Mouse (Mus musculus) C2C12 (cell line): Measurements from ENCODE around the gene Gm11564. TPM values are rescaled to one million over a fixed set of nuclear protein-coding genes. Genes with fewer than 3 reads are reported as not detected.
"Not testable (repeated sequence)": the region's sequence is repeated elsewhere in the genome, so short reads cannot be mapped to it uniquely, and the experiment has no call there.

ENCODE experiments used
- H3K27me3 ChIP-seq: one replicate; pipeline ENCODE4 v1.6.1; 2011; ENCODE audit not compliant: control insufficient read depth, insufficient read depth, insufficient read length
- H3K36me3 ChIP-seq: one replicate; pipeline ENCODE4 v1.6.1; 2011; ENCODE audit not compliant: control insufficient read depth, insufficient read depth
- H3K4me3 ChIP-seq: one replicate; pipeline ENCODE4 v1.5.1; 2011; ENCODE audit warnings: mild to moderate bottlenecking, control low read depth; ENCODE audit not compliant: poor library complexity, insufficient read depth, severe bottlenecking
- H3K79me2 ChIP-seq: one replicate; pipeline ENCODE4 v1.6.1; 2011; ENCODE audit not compliant: control insufficient read depth, insufficient read depth
- H3K79me3 ChIP-seq: one replicate; pipeline ENCODE4 v1.6.1; 2011; ENCODE audit warnings: low read depth, control low read depth
- H3ac ChIP-seq: one replicate; pipeline ENCODE3; 2011; ENCODE audit warnings: low read depth; ENCODE audit not compliant: control insufficient read depth, insufficient read length
- CEBPB ChIP-seq: IDR thresholded peaks from one replicate; pipeline ENCODE4 v1.6.1; 2011; ENCODE audit warnings: low read depth, mild to moderate bottlenecking, control low read depth, moderate library complexity
- CTCF ChIP-seq: IDR thresholded peaks from one replicate; pipeline ENCODE4 v1.5.1; 2011; ENCODE audit not compliant: control insufficient read depth, insufficient read depth, insufficient read length
- FOSL1 ChIP-seq: IDR thresholded peaks from one replicate; pipeline ENCODE4 v1.8.0; 2011; ENCODE audit warnings: mild to moderate bottlenecking, low read length; ENCODE audit not compliant: poor library complexity, insufficient read depth, severe bottlenecking
- MAX ChIP-seq: IDR thresholded peaks from one replicate; pipeline ENCODE4 v1.6.1; 2011; ENCODE audit warnings: mild to moderate bottlenecking, control low read depth
- MYOD1 ChIP-seq: IDR thresholded peaks from one replicate; pipeline ENCODE4 v1.6.1; 2011; ENCODE audit warnings: low read depth; ENCODE audit not compliant: control insufficient read depth, insufficient read length
- MYOG ChIP-seq: IDR thresholded peaks from one replicate; pipeline ENCODE4 v1.6.1; 2011; ENCODE audit not compliant: control insufficient read depth, insufficient read length; ENCODE audit errors: extremely low read depth
- USF1 ChIP-seq: IDR thresholded peaks from one replicate; pipeline ENCODE4 v1.6.1; 2011; ENCODE audit warnings: low read depth, mild to moderate bottlenecking, control low read depth, moderate library complexity
- polyA plus RNA-seq: library from polyadenylated mRNA; unstranded; fragments of >200 nt; fragmentation: generic; extraction: Trizol; gene quantifications from one replicate; pipeline ENCODE4 v1.2.1, GENCODE M21; 2012; ENCODE audit warnings: missing spikeins

The Gm11564 gene
- polyA plus RNA-seq, 1 experiment, result not detected

DNA sequence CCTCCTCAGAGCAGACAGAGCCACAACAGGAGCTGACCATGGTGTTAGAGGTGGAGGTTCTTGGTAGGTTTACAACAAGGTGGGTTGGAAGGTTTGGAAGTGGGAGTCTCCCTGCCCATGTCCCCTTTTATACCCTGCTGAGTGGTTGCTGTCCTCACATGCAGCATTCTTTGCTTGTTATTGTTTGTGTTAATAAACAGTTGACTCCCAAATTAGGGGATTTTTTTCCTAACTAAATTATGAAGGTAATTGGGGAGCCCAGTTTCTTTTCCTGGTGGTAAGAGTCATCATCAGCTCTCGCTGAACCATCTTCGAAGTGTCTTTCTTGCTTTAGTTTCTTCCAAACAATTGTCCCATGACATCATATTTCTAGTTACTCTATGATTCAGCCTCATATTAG lies 34.9 kb downstream of the Gm11564 start, which contains the start of gene Krtap4-8:
Krtap4-8 (minus strand) TSS at position 101 of the 400 bp plus-strand sequence.
- Histone ChIP-seq H3K27me3 (no peaks in the 10 kb centered on the region), H3K36me3 (no peaks in the 10 kb centered on the region), H3K4me3 (no peak within 1 kb of the TSS), H3ac (no peak within 1 kb of the TSS), H3K79me2 (no peaks in the 10 kb centered on the region), H3K79me3 (no peaks in the 10 kb centered on the region)
- TF ChIP-seq MAX (no peak), USF1 (no peak), FOSL1 (no peak), MYOG (no peak), MYOD1 (no peak), CTCF (no peak), CEBPB (no peak)

DNA sequence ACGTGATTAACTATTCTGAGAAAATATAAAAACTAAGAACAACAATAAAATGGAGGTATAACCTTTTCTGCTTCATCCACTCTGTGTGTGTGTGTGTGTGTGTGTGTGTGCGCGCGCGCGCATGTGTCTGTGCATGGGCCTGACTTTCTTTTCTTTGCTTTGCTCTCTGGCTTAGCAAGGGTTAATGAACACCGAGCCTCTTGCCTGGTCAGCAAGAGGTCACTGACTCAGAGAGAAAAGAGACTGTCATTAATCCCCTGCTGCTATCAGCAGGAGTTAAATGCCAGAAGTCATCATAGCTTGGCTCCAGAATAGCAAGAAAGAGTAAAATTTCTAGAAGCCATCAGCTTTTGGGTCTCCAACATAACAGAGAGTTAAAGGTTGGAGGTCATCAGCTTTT lies 37.1 kb downstream of the Gm11564 start:
- no peak for TF ChIP-seq USF1
- TF ChIP-seq MYOG, result no peak
- no peak for TF ChIP-seq MYOD1
- no peak for TF ChIP-seq FOSL1
- Histone ChIP-seq H3K27me3 (no peaks in the 10 kb centered on the region), H3K79me2 (no peaks in the 10 kb centered on the region)

DNA sequence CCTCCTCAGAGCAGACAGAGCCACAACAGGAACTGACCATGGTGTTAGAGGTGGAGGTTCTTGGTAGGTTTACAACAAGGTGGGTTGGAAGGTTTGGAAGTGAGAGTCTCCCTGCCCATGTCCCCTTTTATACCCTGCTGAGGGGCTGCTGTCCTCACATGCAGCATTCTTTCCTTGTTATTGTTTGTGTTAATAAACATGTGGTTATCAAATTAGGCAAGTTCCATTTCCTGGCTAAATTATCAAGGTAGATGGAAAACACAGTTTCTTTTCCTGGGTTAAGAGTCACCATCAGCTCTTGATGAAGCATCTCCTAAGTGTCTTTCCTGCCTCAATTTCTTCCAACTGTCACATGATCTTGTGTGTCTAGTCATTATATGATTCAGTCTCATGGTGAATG lies 42.7 kb downstream of the Gm11564 start, which contains the start of gene Gm11595:
Gm11595 (minus strand) TSS at position 101 of the 400 bp plus-strand sequence.
- not testable (repeated sequence) for H3K4me3 ChIP-seq, H3ac ChIP-seq, H3K79me2 ChIP-seq, H3K36me3 ChIP-seq, H3K79me3 ChIP-seq, H3K27me3 ChIP-seq

More for the DNA sequence above, 37.1 kb downstream of the Gm11564 start:
- no peak overlapping the region for H3K4me3 ChIP-seq
- H3K36me3 ChIP-seq, result no peaks in the 10 kb centered on the region
- no peak overlapping the region for H3ac ChIP-seq
- no peaks in the 10 kb centered on the region for H3K79me3 ChIP-seq

DNA sequence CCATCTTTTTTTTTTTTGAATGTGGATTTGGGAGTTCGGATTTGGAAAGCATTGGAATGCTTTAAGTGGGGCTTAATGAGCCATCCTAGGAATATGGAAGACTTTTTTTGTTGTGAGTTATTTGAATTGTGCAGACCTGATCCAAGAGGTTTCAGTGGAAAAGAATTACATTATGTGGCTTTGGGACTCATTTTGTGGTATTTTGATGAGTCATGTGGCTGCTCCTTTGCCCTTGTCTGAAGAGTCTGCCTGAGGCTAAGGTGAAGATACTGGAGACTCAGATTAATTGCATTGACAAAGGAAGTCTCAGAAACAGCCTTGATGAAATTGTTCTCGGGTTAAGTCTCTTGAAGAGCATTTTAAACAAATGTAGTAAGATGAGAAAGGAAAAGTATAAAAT lies 47.1 kb downstream of the Gm11564 start:
- Histone ChIP-seq H3K79me3 (no peaks in the 10 kb centered on the region), H3K27me3 (peaks cover 5% of the 10 kb centered on the region), H3K4me3 (no peak overlapping the region), H3K36me3 (no peaks in the 10 kb centered on the region), H3K79me2 (no peaks in the 10 kb centered on the region), H3ac (no peak overlapping the region)
- TF ChIP-seq USF1, result peak; percentile 27
- TF ChIP-seq CTCF, result no peak
- TF ChIP-seq MAX, result no peak
- TF ChIP-seq CEBPB, result no peak
- peak; percentile 58 for TF ChIP-seq FOSL1
- no peak for TF ChIP-seq MYOG
- TF ChIP-seq MYOD1, result no peak

Other genes with a start within 250 kb of the Gm11564 start
- not detected for gene Krtap3-1, start 249.0 kb downstream of the Gm11564 start, polyA plus RNA-seq
- 0.04 TPM for gene Krtap1-5, start 234.7 kb downstream of the Gm11564 start, polyA plus RNA-seq
- gene Krtap1-4, start 232.0 kb downstream of the Gm11564 start, polyA plus RNA-seq, result not detected
- gene Krtap1-3, start 224.3 kb downstream of the Gm11564 start, polyA plus RNA-seq, result not detected
- not detected for gene Krtap9-3, start 217.6 kb downstream of the Gm11564 start, polyA plus RNA-seq
- gene Gm11938, start 212.4 kb downstream of the Gm11564 start, polyA plus RNA-seq, result not detected
- gene Gm11937, start 205.5 kb downstream of the Gm11564 start, polyA plus RNA-seq, result not detected
- gene Krtap2-4, start 200.8 kb downstream of the Gm11564 start, polyA plus RNA-seq, result not detected
- gene Gm11562, start 195.2 kb downstream of the Gm11564 start, polyA plus RNA-seq, result not detected
- not detected for gene Krtap4-1, start 187.4 kb downstream of the Gm11564 start, polyA plus RNA-seq
- not detected for gene Krtap4-2, start 180.6 kb downstream of the Gm11564 start, polyA plus RNA-seq
- gene Krtap4-7, start 171.6 kb downstream of the Gm11564 start, polyA plus RNA-seq, result not detected
- not detected for gene Gm11555, start 165.4 kb downstream of the Gm11564 start, polyA plus RNA-seq
- gene Gm11563, start 156.7 kb downstream of the Gm11564 start, polyA plus RNA-seq, result not detected
- gene Krtap4-6, start 149.7 kb downstream of the Gm11564 start, polyA plus RNA-seq, result not detected
- not detected for gene Gm14190, start 124.9 kb downstream of the Gm11564 start, polyA plus RNA-seq
- gene Gm14180, start 81.4 kb downstream of the Gm11564 start, polyA plus RNA-seq, result not detected
- gene Gm11595, start 42.8 kb downstream of the Gm11564 start, polyA plus RNA-seq, result not detected
- gene Krtap4-8, start 35.0 kb downstream of the Gm11564 start, polyA plus RNA-seq, result not detected
- not detected for gene Krtap4-9, start 30.5 kb downstream of the Gm11564 start, polyA plus RNA-seq
- not detected for gene Gm11596, start 22.2 kb downstream of the Gm11564 start, polyA plus RNA-seq
- gene Gm11569, start 16.7 kb downstream of the Gm11564 start, polyA plus RNA-seq, result not detected
- gene Gm11554, start 11.2 kb downstream of the Gm11564 start, polyA plus RNA-seq, result not detected
- gene Krtap4-13, start 5.8 kb downstream of the Gm11564 start, polyA plus RNA-seq, result not detected
- gene 2300003K06Rik, start 22.4 kb upstream of the Gm11564 start, polyA plus RNA-seq, result not detected
- gene Krtap4-16, start 35.9 kb upstream of the Gm11564 start, polyA plus RNA-seq, result not detected
- not detected for gene Gm11568, start 42.3 kb upstream of the Gm11564 start, polyA plus RNA-seq
- not detected for gene Gm11559, start 48.8 kb upstream of the Gm11564 start, polyA plus RNA-seq
- not detected for gene Krtap9-1, start 57.7 kb upstream of the Gm11564 start, polyA plus RNA-seq
- not detected for gene Gm11567, start 63.5 kb upstream of the Gm11564 start, polyA plus RNA-seq
- not detected for gene Krtap31-1, start 92.3 kb upstream of the Gm11564 start, polyA plus RNA-seq
- not detected for gene Gm11565, start 99.1 kb upstream of the Gm11564 start, polyA plus RNA-seq
- gene Krtap31-2, start 120.6 kb upstream of the Gm11564 start, polyA plus RNA-seq, result not detected
- gene Krtap9-5, start 132.8 kb upstream of the Gm11564 start, polyA plus RNA-seq, result not detected
- not detected for gene Krtap29-1, start 163.4 kb upstream of the Gm11564 start, polyA plus RNA-seq
- not detected for gene Krtap16-1, start 170.9 kb upstream of the Gm11564 start, polyA plus RNA-seq
- gene Krtap17-1, start 178.3 kb upstream of the Gm11564 start, polyA plus RNA-seq, result not detected
- gene Krt33a, start 200.5 kb upstream of the Gm11564 start, polyA plus RNA-seq, result 0.02 TPM
- not detected for gene Krt33b, start 214.2 kb upstream of the Gm11564 start, polyA plus RNA-seq
- gene Krt34, start 225.9 kb upstream of the Gm11564 start, polyA plus RNA-seq, result not detected
- gene Krt31, start 234.9 kb upstream of the Gm11564 start, polyA plus RNA-seq, result not detected